Mouse (Mus musculus): ENCODE measurements at regions not wholly inside any gene's neighbourhood (a gene's known extent, or its start where the extent isn't known, plus 50 kb on each side); places are given as distances from the start of the nearest gene placed in this dataset.
A peak's percentile ranks its signal among the peaks of the same experiment; 100 is the strongest.

DNA sequence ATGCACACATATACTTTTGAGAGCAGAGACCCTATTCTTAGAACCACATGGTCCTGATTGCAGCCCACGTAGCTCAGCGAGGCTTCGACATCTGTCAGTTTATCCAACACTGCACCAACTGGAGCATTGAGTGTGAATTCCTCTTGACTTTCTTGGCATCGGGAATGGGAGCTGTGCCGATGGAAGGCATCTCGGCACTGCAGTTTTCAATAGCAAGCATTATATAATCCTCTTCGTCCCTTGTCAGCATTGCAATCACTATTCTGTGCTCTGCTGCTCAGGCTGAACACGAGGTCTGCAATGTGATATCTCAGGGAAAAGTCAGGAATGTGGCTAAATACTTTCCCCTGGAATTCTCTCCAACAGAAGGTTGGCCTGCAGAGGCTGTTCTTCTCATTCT lies 224.6 kb downstream of the Lnpk start:
- peak in 1 of 2 experiments; percentile 13 for DNase-seq (ENCODE audit: low spot score in 2 of 2)

DNA sequence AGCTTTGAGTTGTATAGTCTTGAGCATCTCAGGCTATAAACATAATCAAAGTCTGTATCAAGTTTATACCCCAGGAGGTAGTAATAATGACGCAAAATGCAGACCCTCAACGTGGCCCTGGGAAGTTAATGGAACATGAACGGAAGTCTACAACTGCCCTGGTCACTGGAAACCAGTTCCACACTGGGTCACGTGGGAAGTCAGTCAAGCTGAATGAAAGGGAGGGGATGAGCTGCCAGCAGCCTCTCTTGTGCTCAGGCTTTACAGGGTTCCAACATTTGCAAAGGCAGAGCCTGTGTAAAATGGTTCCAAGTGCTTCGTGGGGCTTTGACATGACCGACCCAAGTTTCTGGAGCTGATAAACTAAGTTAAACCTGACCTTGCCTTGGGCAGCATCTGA lies 229.4 kb downstream of the Lnpk start:
- DNase-seq (ENCODE audit: low spot score in 2 of 2): no peak

DNA sequence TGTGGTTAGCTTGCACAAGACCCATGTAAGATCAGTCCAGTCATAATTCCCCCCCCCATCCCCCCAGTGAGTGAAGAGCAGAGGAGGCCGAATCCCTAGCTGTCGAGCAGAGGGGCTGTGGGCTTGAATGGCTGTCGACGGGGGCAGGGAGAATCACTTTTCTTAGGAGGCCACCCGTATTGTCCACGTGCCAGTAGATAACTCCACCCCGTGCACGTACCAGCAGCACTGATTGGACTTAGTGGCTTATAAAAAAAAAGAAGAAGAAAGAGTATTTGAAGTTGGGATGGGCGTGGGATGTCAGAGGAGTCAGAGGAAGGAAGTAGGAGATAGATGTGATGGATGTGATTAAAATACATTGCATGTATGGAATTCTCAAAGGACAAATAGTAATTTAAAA lies 272.9 kb downstream of the Lnpk start:
- no peak for DNase-seq (ENCODE audit: low spot score in 2 of 2)

DNA sequence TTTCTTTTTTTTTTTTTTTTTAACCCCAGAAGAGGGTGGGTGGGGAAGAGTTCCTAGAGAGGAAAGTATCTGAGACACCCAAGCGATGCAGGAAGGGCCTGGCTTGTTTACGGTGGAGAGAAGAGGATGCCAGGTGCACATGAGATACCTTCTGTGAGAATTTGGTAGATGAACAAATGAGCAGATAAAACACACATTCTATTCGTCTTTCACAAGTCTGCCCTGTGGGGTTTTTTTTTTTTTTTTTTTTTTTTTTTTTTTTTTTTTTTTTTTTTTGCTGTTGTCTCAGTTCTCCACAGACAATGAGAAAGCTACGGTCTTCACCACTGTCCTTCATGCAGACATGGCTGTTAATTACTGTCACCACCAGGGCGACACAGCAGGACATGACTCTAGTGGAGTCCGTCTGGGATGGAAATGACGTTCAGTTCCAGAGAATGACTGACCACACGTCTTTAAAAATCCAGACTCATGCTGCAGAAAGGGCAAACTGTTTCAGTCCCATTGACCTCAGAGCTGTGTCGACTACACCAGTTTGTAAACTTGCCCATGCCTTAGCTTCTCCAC lies 278.3 kb downstream of the Lnpk start:
- DNase-seq (ENCODE audit: low spot score in 2 of 2): no peak

- peak; percentile 19 to 56 for DNase-seq (ENCODE audit: low spot score in 2 of 2)
Measured at GRCm38 (mm10) chr2:74300366-74300791, 278.9 kb downstream of the Lnpk start.

DNA sequence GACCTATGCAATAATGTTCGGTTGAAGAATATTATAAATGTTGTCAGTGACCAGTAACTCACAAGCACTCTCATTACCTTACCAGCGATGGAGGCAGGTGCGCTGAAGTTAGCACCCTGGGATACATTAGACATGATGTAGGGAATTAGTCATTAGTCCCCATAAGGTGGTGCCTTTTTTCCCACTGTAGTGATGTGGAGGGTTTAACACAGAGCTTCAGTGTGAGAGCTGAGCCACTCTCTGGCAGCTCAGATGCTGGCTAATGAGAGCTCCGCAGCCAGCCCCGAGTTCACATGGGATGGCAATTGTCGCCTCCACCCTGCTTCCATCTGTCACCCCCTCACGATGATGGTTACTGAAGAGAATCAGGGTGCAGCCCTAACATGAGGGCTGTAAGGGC lies 286.6 kb downstream of the Lnpk start:
- DNase-seq (ENCODE audit: low spot score in 2 of 2): no peak

- no peak for DNase-seq (ENCODE audit: low spot score in 2 of 2)
Measured at GRCm38 (mm10) chr2:74291416-74292396, 287.5 kb downstream of the Lnpk start.

GRCm38 (mm10) chr2:74285624-74286023 lies 293.6 kb downstream of the Lnpk start:
- DNase-seq (ENCODE audit: low spot score in 2 of 2): no peak

- no peak for DNase-seq (ENCODE audit: low spot score in 2 of 2)
Measured at GRCm38 (mm10) chr2:74264963-74265362, 314.3 kb downstream of the Lnpk start.

GRCm38 (mm10) chr2:74257034-74257781 lies 322.0 kb downstream of the Lnpk start:
- no peak for DNase-seq (ENCODE audit: low spot score in 2 of 2)

GRCm38 (mm10) chr2:74247521-74247920 lies 331.7 kb downstream of the Lnpk start:
- DNase-seq (ENCODE audit: low spot score in 2 of 2): no peak

DNA sequence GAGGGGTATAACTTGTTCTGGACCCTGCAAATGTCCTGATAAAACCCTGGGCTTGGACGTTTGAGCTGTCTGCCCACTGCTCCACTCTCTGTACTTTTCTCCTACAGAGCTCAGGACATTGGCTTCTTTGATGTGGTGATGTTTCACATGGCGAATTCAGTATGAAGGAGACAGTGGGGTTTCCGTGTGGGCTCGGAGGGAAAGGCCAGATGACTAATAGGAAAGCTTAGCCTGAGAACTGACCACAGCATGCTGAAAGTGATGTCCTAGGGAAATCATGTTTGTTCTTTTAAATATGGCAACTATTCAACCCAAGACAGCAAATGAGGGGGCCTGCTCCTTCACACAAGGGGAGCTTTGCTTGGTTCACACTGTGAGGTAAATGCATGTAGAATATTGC lies 332.6 kb downstream of the Lnpk start:
- DNase-seq (ENCODE audit: low spot score in 2 of 2): no peak

DNA sequence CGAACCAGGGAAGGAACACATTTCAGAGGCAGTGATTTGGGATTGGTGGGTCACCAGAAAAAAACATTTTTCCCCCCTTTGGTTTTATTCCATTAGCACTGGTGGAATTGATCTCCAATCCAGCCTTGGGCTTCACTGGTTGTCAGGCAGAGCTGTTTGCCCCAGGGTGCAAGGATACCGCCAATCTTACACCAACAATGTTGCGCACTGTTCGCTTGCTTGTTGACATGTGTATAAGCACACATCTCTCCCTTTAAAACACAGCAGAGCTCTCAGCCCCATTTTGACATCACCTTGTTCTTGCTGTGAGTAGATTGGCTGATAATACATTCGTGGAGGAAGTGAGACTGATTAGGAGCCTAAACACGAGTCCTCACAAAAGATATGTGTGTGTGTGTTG lies 333.1 kb upstream of the Atp5g3 start:
- DNase-seq (ENCODE audit: low spot score in 2 of 2): no peak

- DNase-seq (ENCODE audit: low spot score in 2 of 2): no peak
Measured at GRCm38 (mm10) chr2:74243801-74244200, 332.7 kb upstream of the Atp5g3 start.

GRCm38 (mm10) chr2:74239586-74239985 lies 328.5 kb upstream of the Atp5g3 start:
- no peak for DNase-seq (ENCODE audit: low spot score in 2 of 2)

GRCm38 (mm10) chr2:74217437-74217836 lies 306.3 kb upstream of the Atp5g3 start:
- DNase-seq (ENCODE audit: low spot score in 2 of 2): no peak

- no peak for DNase-seq (ENCODE audit: low spot score in 2 of 2)
Measured at GRCm38 (mm10) chr2:74210210-74210609, 299.1 kb upstream of the Atp5g3 start.

DNA sequence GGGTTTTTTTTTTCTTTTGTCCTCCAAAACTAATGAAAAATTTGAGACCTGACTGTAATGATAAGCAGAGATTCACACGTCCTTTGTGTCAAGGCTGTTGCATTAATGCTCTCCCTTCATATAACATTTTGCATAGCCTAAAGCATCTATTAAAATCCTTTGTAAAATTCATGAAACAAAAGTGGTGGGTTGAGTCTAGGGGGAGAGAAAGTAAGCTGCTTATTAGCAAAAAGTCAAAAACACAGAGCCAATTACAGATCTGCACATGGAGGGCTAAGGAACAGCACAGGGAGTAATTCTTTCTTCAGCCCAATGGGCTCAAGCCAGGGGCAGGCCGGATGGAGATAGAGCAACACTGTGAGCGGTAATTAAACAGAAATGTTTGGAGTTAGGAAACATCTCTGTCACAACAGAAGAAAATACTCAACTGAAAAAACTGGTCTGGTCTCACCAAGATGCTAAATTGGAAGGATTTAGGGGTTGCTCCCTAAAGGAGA lies 298.3 kb upstream of the Atp5g3 start:
- no peak for DNase-seq (ENCODE audit: low spot score in 2 of 2)

GRCm38 (mm10) chr2:74207440-74207839 lies 296.3 kb upstream of the Atp5g3 start:
- no peak for DNase-seq (ENCODE audit: low spot score in 2 of 2)

GRCm38 (mm10) chr2:74202776-74203175 lies 291.6 kb upstream of the Atp5g3 start:
- no peak for DNase-seq (ENCODE audit: low spot score in 2 of 2)

DNA sequence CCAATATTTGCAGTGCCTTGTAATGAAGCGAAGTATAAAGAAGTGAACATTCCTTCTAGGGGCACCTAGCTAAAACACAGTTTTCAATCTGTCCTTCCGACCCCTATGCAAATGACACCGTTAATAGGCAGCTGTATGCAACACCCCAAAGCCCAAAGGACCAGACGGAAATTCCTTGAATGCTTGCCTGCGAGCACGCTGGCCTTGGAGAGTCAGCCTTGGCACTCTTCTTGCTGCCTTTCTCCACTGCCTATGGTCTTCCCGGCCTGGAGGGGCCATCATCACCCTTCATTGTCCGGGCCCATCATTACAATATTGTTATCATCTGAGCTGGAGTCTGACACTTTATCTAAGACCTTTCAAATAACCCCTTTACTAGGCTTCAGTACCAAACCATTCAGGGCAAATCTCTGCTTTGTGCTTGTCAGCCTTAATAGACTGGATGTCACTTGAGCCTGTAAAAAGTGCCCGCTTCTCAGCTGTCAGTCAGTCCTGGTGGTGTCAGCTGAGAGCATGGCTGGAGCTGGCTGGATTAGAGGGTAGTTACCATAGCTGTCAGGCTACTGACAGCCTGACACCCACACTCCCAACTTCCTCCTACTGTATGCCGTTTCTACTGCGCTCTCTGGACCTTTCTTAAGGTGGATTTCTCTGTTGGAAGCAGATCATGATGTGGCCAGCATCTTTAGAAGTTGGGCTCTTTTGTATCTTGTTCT lies 290.6 kb upstream of the Atp5g3 start:
- no peak for DNase-seq (ENCODE audit: low spot score in 2 of 2)

DNA sequence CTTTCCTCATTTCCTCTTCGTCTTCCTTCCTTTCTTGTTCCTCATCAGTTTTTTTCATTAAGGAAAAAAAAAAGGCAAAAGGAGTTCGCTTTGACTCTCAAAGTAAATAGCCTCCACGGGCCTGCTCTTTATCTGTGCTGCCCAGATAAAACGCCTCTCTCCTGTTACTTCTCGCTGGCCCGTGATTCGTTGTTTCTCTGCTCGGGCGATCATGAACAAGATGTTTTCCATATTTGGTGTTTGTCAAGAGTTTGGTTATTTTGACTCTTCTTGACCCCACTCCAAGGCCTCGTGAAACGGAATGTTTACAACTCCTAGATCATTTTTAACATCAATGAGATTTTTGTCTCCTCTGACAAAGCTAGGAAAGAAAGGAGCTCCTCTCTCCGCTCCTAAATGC lies 288.4 kb upstream of the Atp5g3 start:
- DNase-seq (ENCODE audit: low spot score in 2 of 2): no peak
